Mouse (Mus musculus) midbrain, embryonic 13.5 days (tissue): Measurements from ENCODE around the gene Cacnb2. TPM values are rescaled to one million over a fixed set of nuclear protein-coding genes. Genes with fewer than 3 reads are reported as not detected.

Experiments
- ATAC-seq: fragments of 200-750 bp; cut with Nextera tagmentation; 2 replicates; pipeline ENCODE4 v1.8.0; 2017; ENCODE audit warnings: mild to moderate bottlenecking, moderate TSS enrichment, moderate library complexity
- H3K27ac ChIP-seq: fragments of 300-500 bp; sonication (generic); 2 replicates; pipeline ENCODE4 v1.5.1; 2015; ENCODE audit warnings: inconsistent platforms, mild to moderate bottlenecking, moderate library complexity
- H3K27me3 ChIP-seq: fragments of 300-500 bp; sonication (generic); 2 replicates; pipeline ENCODE4 v1.6.1; 2015; ENCODE audit warnings: mild to moderate bottlenecking, inconsistent platforms
- H3K36me3 ChIP-seq: fragments of 300-500 bp; sonication (generic); 2 replicates; pipeline ENCODE4 v1.6.1; 2015; ENCODE audit warnings: mild to moderate bottlenecking, inconsistent platforms
- H3K4me1 ChIP-seq: fragments of 300-500 bp; sonication (generic); replicated peaks from 2 replicates; pipeline ENCODE4 v1.6.1; 2015; ENCODE audit warnings: inconsistent platforms
- H3K4me2 ChIP-seq: fragments of 300-500 bp; sonication (generic); replicated peaks from 2 replicates; pipeline ENCODE4 v1.6.1; 2015; ENCODE audit warnings: moderate library complexity, mild to moderate bottlenecking, inconsistent platforms
- H3K4me3 ChIP-seq: fragments of 300-500 bp; sonication (generic); replicated peaks from 2 replicates; pipeline ENCODE4 v1.5.1; 2015; ENCODE audit warnings: mild to moderate bottlenecking, inconsistent platforms
- H3K9ac ChIP-seq: fragments of 300-500 bp; sonication (generic); replicated peaks from 2 replicates; pipeline ENCODE4 v1.6.1; 2015; ENCODE audit warnings: mild to moderate bottlenecking, inconsistent platforms
- H3K9me3 ChIP-seq: fragments of 300-500 bp; sonication (generic); 2 replicates; pipeline ENCODE4 v1.6.1; 2016; ENCODE audit warnings: mild to moderate bottlenecking, inconsistent platforms
- WGBS: fragments of 180-500 bp; shearing (Covaris S2); methylation state at CpG from one replicate; pipeline ENCODE4 v1.1.7; 2015; 5-methylcytosine and 5-hydroxymethylcytosine counted together
- polyA plus RNA-seq: library from polyadenylated mRNA; unstranded; fragments of >200 nt; fragmentation: Nextera tagmentation; extraction: Ambion mirVana; gene quantifications from 2 replicates; pipeline ENCODE4 v1.2.1, GENCODE M21; 2015

Gene Cacnb2
- polyA plus RNA-seq = 3.3 and 3.9 TPM in 2 replicates

- ATAC-seq = no peak
- Histone ChIP-seq H3K4me1 (peaks cover 21% of the 10 kb centered on the region), H3K4me3 (peak within 1 kb of the TSS; percentile 65), H3K9ac (peak within 1 kb of the TSS; percentile 75), H3K9me3 (no peaks in the 10 kb centered on the region), H3K27ac (no peak within 1 kb of the TSS), H3K4me2 (peak within 1 kb of the TSS; percentile 95), H3K27me3 (peaks cover 30% of the 10 kb centered on the region), H3K36me3 (no peaks in the 10 kb centered on the region)
- WGBS = 62% methylated on average over 3 of the region's 3 CpGs
Measured at GRCm38 (mm10) chr2:14602788-14603187, at the start of gene Cacnb2. Gene Cacnb2, plus strand, starts transcription at chr2:14603088.

GRCm38 (mm10) chr2:14568020-14568419, 34.9 kb upstream of the Cacnb2 start:
- H3K4me1 ChIP-seq = no peaks in the 10 kb centered on the region
- H3K9ac ChIP-seq = no peak overlapping the region
- 78% methylated on average over 2 of the region's 2 CpGs for WGBS
- H3K36me3 ChIP-seq = no peaks in the 10 kb centered on the region
- H3K4me3 ChIP-seq = no peak overlapping the region
- H3K27ac ChIP-seq = no peak overlapping the region
- H3K4me2 ChIP-seq = no peak overlapping the region
- H3K27me3 ChIP-seq = no peaks in the 10 kb centered on the region
- ATAC-seq = no peak
- no peaks in the 10 kb centered on the region for H3K9me3 ChIP-seq

GRCm38 (mm10) chr2:14571300-14571699, 31.6 kb upstream of the Cacnb2 start:
- H3K9ac ChIP-seq = no peak overlapping the region
- H3K27me3 ChIP-seq = no peaks in the 10 kb centered on the region
- no peaks in the 10 kb centered on the region for H3K36me3 ChIP-seq
- H3K4me3 ChIP-seq = no peak overlapping the region
- H3K27ac ChIP-seq = no peak overlapping the region
- no peaks in the 10 kb centered on the region for H3K4me1 ChIP-seq
- H3K4me2 ChIP-seq = no peak overlapping the region
- H3K9me3 ChIP-seq = no peaks in the 10 kb centered on the region
- ATAC-seq = no peak

- Histone ChIP-seq H3K27ac (no peak overlapping the region), H3K9me3 (no peaks in the 10 kb centered on the region), H3K4me2 (no peak overlapping the region), H3K9ac (no peak overlapping the region), H3K4me1 (no peaks in the 10 kb centered on the region), H3K27me3 (no peaks in the 10 kb centered on the region), H3K36me3 (no peaks in the 10 kb centered on the region), H3K4me3 (no peak overlapping the region)
- no peak for ATAC-seq
- WGBS = 82% methylated on average over 4 of the region's 4 CpGs
Measured at GRCm38 (mm10) chr2:14589541-14589940, 13.3 kb upstream of the Cacnb2 start.

- no peak overlapping the region for H3K4me3 ChIP-seq
- no peak overlapping the region for H3K27ac ChIP-seq
- no peak overlapping the region for H3K4me2 ChIP-seq
- no peaks in the 10 kb centered on the region for H3K36me3 ChIP-seq
- no peaks in the 10 kb centered on the region for H3K9me3 ChIP-seq
- H3K27me3 ChIP-seq = peaks cover 6% of the 10 kb centered on the region
- no peaks in the 10 kb centered on the region for H3K4me1 ChIP-seq
- no peak overlapping the region for H3K9ac ChIP-seq
- ATAC-seq = 0 out of 2 replicates have a peak, but pooled peaks have one; percentile 53
Measured at GRCm38 (mm10) chr2:14597909-14598563, 4.9 kb upstream of the Cacnb2 start.

GRCm38 (mm10) chr2:14603784-14604781, 1.2 kb downstream of the Cacnb2 start:
- no peaks in the 10 kb centered on the region for H3K9me3 ChIP-seq

GRCm38 (mm10) chr2:14604791-14605190, 1.9 kb downstream of the Cacnb2 start:
- under 1% methylated on average over 22 of the region's 22 CpGs for WGBS
- H3K4me3 ChIP-seq = peak overlapping the region; percentile 65
- no peaks in the 10 kb centered on the region for H3K9me3 ChIP-seq
- peak; percentile 75 for ATAC-seq
- H3K4me1 ChIP-seq = peaks cover 31% of the 10 kb centered on the region
- H3K27ac ChIP-seq = peak overlapping the region; percentile 27; the same call in 1 of the 2 replicates
- H3K9ac ChIP-seq = peak overlapping the region; percentile 75
- H3K4me2 ChIP-seq = peak overlapping the region; percentile 95
- no peaks in the 10 kb centered on the region for H3K36me3 ChIP-seq
- H3K27me3 ChIP-seq = peaks cover 30% of the 10 kb centered on the region

More at GRCm38 (mm10) chr2:14603784-14604781, 1.2 kb downstream of the Cacnb2 start:
- Histone ChIP-seq H3K4me3 (peak overlapping the region; percentile 65), H3K27me3 (peaks cover 30% of the 10 kb centered on the region), H3K4me2 (peak overlapping the region; percentile 95), H3K36me3 (no peaks in the 10 kb centered on the region), H3K9ac (peak overlapping the region; percentile 75), H3K27ac (peak overlapping the region; percentile 27; the same call in 1 of the 2 replicates), H3K4me1 (peaks cover 30% of the 10 kb centered on the region)
- peak; percentile 93 for ATAC-seq
- under 1% methylated on average over 80 of the region's 83 CpGs for WGBS

GRCm38 (mm10) chr2:14605207-14605606, 2.3 kb downstream of the Cacnb2 start:
- Histone ChIP-seq H3K27me3 (peaks cover 30% of the 10 kb centered on the region), H3K4me3 (peak overlapping the region; percentile 65), H3K4me2 (peak overlapping the region; percentile 95), H3K27ac (no peak overlapping the region), H3K9ac (peak overlapping the region; percentile 75; the same call in 1 of the 2 replicates), H3K36me3 (no peaks in the 10 kb centered on the region), H3K9me3 (no peaks in the 10 kb centered on the region), H3K4me1 (peaks cover 34% of the 10 kb centered on the region)
- ATAC-seq = no peak
- 6% methylated on average over 7 of the region's 7 CpGs for WGBS

GRCm38 (mm10) chr2:14608606-14609005, 5.7 kb downstream of the Cacnb2 start:
- H3K4me2 ChIP-seq = no peak overlapping the region
- peaks cover 21% of the 10 kb centered on the region for H3K27me3 ChIP-seq
- H3K4me3 ChIP-seq = no peak overlapping the region
- no peaks in the 10 kb centered on the region for H3K36me3 ChIP-seq
- ATAC-seq = no peak; the same call in 1 of the 2 replicates
- no peaks in the 10 kb centered on the region for H3K9me3 ChIP-seq
- WGBS = 34% methylated on average over 4 of the region's 4 CpGs
- H3K9ac ChIP-seq = no peak overlapping the region
- H3K4me1 ChIP-seq = peaks cover 31% of the 10 kb centered on the region
- no peak overlapping the region for H3K27ac ChIP-seq

- Histone ChIP-seq H3K27ac (no peak overlapping the region), H3K4me2 (no peak overlapping the region), H3K4me3 (no peak overlapping the region), H3K4me1 (peaks cover 13% of the 10 kb centered on the region), H3K36me3 (no peaks in the 10 kb centered on the region), H3K9ac (no peak overlapping the region), H3K27me3 (no peaks in the 10 kb centered on the region), H3K9me3 (no peaks in the 10 kb centered on the region)
- ATAC-seq = no peak
- WGBS = 56% methylated on average over 4 of the region's 4 CpGs
Measured at GRCm38 (mm10) chr2:14612705-14613104, 9.8 kb downstream of the Cacnb2 start.

GRCm38 (mm10) chr2:14616361-14616760, 13.5 kb downstream of the Cacnb2 start:
- H3K9ac ChIP-seq = no peak overlapping the region
- ATAC-seq = no peak
- WGBS = 88% methylated on average over 3 of the region's 3 CpGs

More at GRCm38 (mm10) chr2:14616361-14616760, 13.5 kb downstream of the Cacnb2 start:
- no peaks in the 10 kb centered on the region for H3K4me1 ChIP-seq
- H3K4me2 ChIP-seq = no peak overlapping the region
- no peaks in the 10 kb centered on the region for H3K27me3 ChIP-seq
- H3K27ac ChIP-seq = no peak overlapping the region
- no peak overlapping the region for H3K4me3 ChIP-seq
- H3K36me3 ChIP-seq = no peaks in the 10 kb centered on the region
- no peaks in the 10 kb centered on the region for H3K9me3 ChIP-seq
